Mouse (Mus musculus): ENCODE results near the gene Slamf9. TPM values are rescaled to one million over a fixed set of nuclear protein-coding genes. Genes with fewer than 3 reads are reported as not detected.
A peak's percentile ranks its signal among the peaks of the same experiment; 100 is the strongest.

Gene Slamf9
- polyA plus RNA-seq, 1 experiment from 2014 or later: 0.31 TPM

- WGBS: 23% methylated on average over 13 of the region's 13 CpGs
- Histone ChIP-seq H3K27ac (ENCODE audit: low read depth, low read length) (no peak overlapping the region), H3K27me3 (ENCODE audit: control insufficient read depth, insufficient read depth, low read length) (no peaks in the 10 kb centered on the region), H3K36me3 (ENCODE audit: control insufficient read depth, insufficient read depth, low read length) (no peaks in the 10 kb centered on the region), H3K4me2 (ENCODE audit: low read depth, low read length) (no peak overlapping the region), H3K9ac (replicated peaks; ENCODE audit: low read depth, low read length) (no peak overlapping the region), H3K4me1 (ENCODE audit: control insufficient read depth, insufficient read depth, low read length) (no peaks in the 10 kb centered on the region; the same call in 1 of the 2 replicates), H3K4me3 (ENCODE audit: low read depth, low read length) (no peak overlapping the region), H3K9me3 (ENCODE audit: control insufficient read depth, low read length) (no peaks in the 10 kb centered on the region)
- ATAC-seq (ENCODE audit: low read depth): no peak; the same call in 1 of the 2 replicates
These were observed 35.3 kb downstream of the Slamf9 start for GRCm38 (mm10) chr1:172510421-172510972.

GRCm38 (mm10) chr1:172512962-172513361, 37.8 kb downstream of the Slamf9 start:
- Histone ChIP-seq H3K9me3 (ENCODE audit: control insufficient read depth, low read length) (no peaks in the 10 kb centered on the region), H3K4me1 (ENCODE audit: control insufficient read depth, insufficient read depth, low read length) (no peaks in the 10 kb centered on the region; the same call in 1 of the 2 replicates), H3K27ac (ENCODE audit: low read depth, low read length) (no peak overlapping the region), H3K4me2 (ENCODE audit: low read depth, low read length) (no peak overlapping the region), H3K27me3 (ENCODE audit: control insufficient read depth, insufficient read depth, low read length) (no peaks in the 10 kb centered on the region), H3K36me3 (ENCODE audit: control insufficient read depth, insufficient read depth, low read length) (no peaks in the 10 kb centered on the region), H3K9ac (replicated peaks; ENCODE audit: low read depth, low read length) (no peak overlapping the region), H3K4me3 (ENCODE audit: low read depth, low read length) (no peak overlapping the region)
- no peak for ATAC-seq (ENCODE audit: low read depth)
- 30% methylated on average over 13 of the region's 13 CpGs for WGBS

- H3K36me3 ChIP-seq (ENCODE audit: control insufficient read depth, insufficient read depth, low read length): no peaks in the 10 kb centered on the region
- ATAC-seq (ENCODE audit: low read depth): peak; percentile 32; the same call in 1 of the 2 replicates
These were observed 38.5 kb downstream of the Slamf9 start for GRCm38 (mm10) chr1:172513525-172514212.

GRCm38 (mm10) chr1:172514213-172514529, 39.0 kb downstream of the Slamf9 start:
- Histone ChIP-seq H3K27ac (ENCODE audit: low read depth, low read length) (no peak overlapping the region), H3K36me3 (ENCODE audit: control insufficient read depth, insufficient read depth, low read length) (no peaks in the 10 kb centered on the region), H3K9ac (replicated peaks; ENCODE audit: low read depth, low read length) (no peak overlapping the region), H3K4me2 (ENCODE audit: low read depth, low read length) (no peak overlapping the region), H3K4me1 (ENCODE audit: control insufficient read depth, insufficient read depth, low read length) (no peaks in the 10 kb centered on the region; the same call in 1 of the 2 replicates), H3K9me3 (ENCODE audit: control insufficient read depth, low read length) (no peaks in the 10 kb centered on the region), H3K27me3 (ENCODE audit: control insufficient read depth, insufficient read depth, low read length) (no peaks in the 10 kb centered on the region), H3K4me3 (ENCODE audit: low read depth, low read length) (no peak overlapping the region)
- WGBS: 78% methylated on average over 4 of the region's 4 CpGs
- ATAC-seq (ENCODE audit: low read depth): no peak

More at GRCm38 (mm10) chr1:172513525-172514212, 38.5 kb downstream of the Slamf9 start:
- Histone ChIP-seq H3K27me3 (ENCODE audit: control insufficient read depth, insufficient read depth, low read length) (no peaks in the 10 kb centered on the region), H3K4me1 (ENCODE audit: control insufficient read depth, insufficient read depth, low read length) (no peaks in the 10 kb centered on the region; the same call in 1 of the 2 replicates), H3K27ac (ENCODE audit: low read depth, low read length) (no peak overlapping the region), H3K4me2 (ENCODE audit: low read depth, low read length) (no peak overlapping the region), H3K4me3 (ENCODE audit: low read depth, low read length) (no peak overlapping the region), H3K9ac (replicated peaks; ENCODE audit: low read depth, low read length) (no peak overlapping the region), H3K9me3 (ENCODE audit: control insufficient read depth, low read length) (no peaks in the 10 kb centered on the region)
- WGBS: 79% methylated on average over 17 of the region's 17 CpGs

GRCm38 (mm10) chr1:172514551-172515268, 39.6 kb downstream of the Slamf9 start:
- no peaks in the 10 kb centered on the region for H3K9me3 ChIP-seq (ENCODE audit: control insufficient read depth, low read length)
- H3K4me1 ChIP-seq (ENCODE audit: control insufficient read depth, insufficient read depth, low read length): no peaks in the 10 kb centered on the region; the same call in 1 of the 2 replicates
- no peak overlapping the region for H3K9ac ChIP-seq (replicated peaks; ENCODE audit: low read depth, low read length)
- 81% methylated on average over 7 of the region's 7 CpGs for WGBS
- no peak overlapping the region for H3K4me3 ChIP-seq (ENCODE audit: low read depth, low read length)
- no peak overlapping the region for H3K27ac ChIP-seq (ENCODE audit: low read depth, low read length)
- no peak for ATAC-seq (ENCODE audit: low read depth)
- no peak overlapping the region for H3K4me2 ChIP-seq (ENCODE audit: low read depth, low read length)
- no peaks in the 10 kb centered on the region for H3K36me3 ChIP-seq (ENCODE audit: control insufficient read depth, insufficient read depth, low read length)
- H3K27me3 ChIP-seq (ENCODE audit: control insufficient read depth, insufficient read depth, low read length): no peaks in the 10 kb centered on the region

- H3K4me3 ChIP-seq (ENCODE audit: low read depth, low read length): no peak overlapping the region
- no peak overlapping the region for H3K27ac ChIP-seq (ENCODE audit: low read depth, low read length)
- no peaks in the 10 kb centered on the region; the same call in 1 of the 2 replicates for H3K4me1 ChIP-seq (ENCODE audit: control insufficient read depth, insufficient read depth, low read length)
- ATAC-seq (ENCODE audit: low read depth): no peak
- no peak overlapping the region for H3K9ac ChIP-seq (replicated peaks; ENCODE audit: low read depth, low read length)
- no peaks in the 10 kb centered on the region for H3K36me3 ChIP-seq (ENCODE audit: control insufficient read depth, insufficient read depth, low read length)
- no peak overlapping the region for H3K4me2 ChIP-seq (ENCODE audit: low read depth, low read length)
- H3K27me3 ChIP-seq (ENCODE audit: control insufficient read depth, insufficient read depth, low read length): no peaks in the 10 kb centered on the region
- WGBS: 53% methylated on average over 1 of the region's 1 CpGs
- H3K9me3 ChIP-seq (ENCODE audit: control insufficient read depth, low read length): no peaks in the 10 kb centered on the region
These were observed 40.2 kb downstream of the Slamf9 start for GRCm38 (mm10) chr1:172515396-172515795.

- Histone ChIP-seq H3K4me3 (ENCODE audit: low read depth, low read length) (no peak overlapping the region), H3K36me3 (ENCODE audit: control insufficient read depth, insufficient read depth, low read length) (no peaks in the 10 kb centered on the region), H3K27me3 (ENCODE audit: control insufficient read depth, insufficient read depth, low read length) (no peaks in the 10 kb centered on the region), H3K9ac (replicated peaks; ENCODE audit: low read depth, low read length) (no peak overlapping the region), H3K27ac (ENCODE audit: low read depth, low read length) (no peak overlapping the region), H3K4me1 (ENCODE audit: control insufficient read depth, insufficient read depth, low read length) (no peaks in the 10 kb centered on the region; the same call in 1 of the 2 replicates), H3K9me3 (ENCODE audit: control insufficient read depth, low read length) (no peaks in the 10 kb centered on the region), H3K4me2 (ENCODE audit: low read depth, low read length) (no peak overlapping the region)
- no peak for ATAC-seq (ENCODE audit: low read depth)
- 82% methylated on average over 4 of the region's 4 CpGs for WGBS
These were observed 42.9 kb downstream of the Slamf9 start for GRCm38 (mm10) chr1:172518013-172518412.

GRCm38 (mm10) chr1:172519644-172520043, 44.5 kb downstream of the Slamf9 start:
- H3K36me3 ChIP-seq (ENCODE audit: control insufficient read depth, insufficient read depth, low read length): no peaks in the 10 kb centered on the region
- ATAC-seq (ENCODE audit: low read depth): no peak
- no peaks in the 10 kb centered on the region for H3K9me3 ChIP-seq (ENCODE audit: control insufficient read depth, low read length)
- H3K4me1 ChIP-seq (ENCODE audit: control insufficient read depth, insufficient read depth, low read length): no peaks in the 10 kb centered on the region
- H3K4me2 ChIP-seq (ENCODE audit: low read depth, low read length): no peak overlapping the region
- H3K4me3 ChIP-seq (ENCODE audit: low read depth, low read length): no peak overlapping the region
- H3K9ac ChIP-seq (replicated peaks; ENCODE audit: low read depth, low read length): no peak overlapping the region
- H3K27me3 ChIP-seq (ENCODE audit: control insufficient read depth, insufficient read depth, low read length): no peaks in the 10 kb centered on the region
- no peak overlapping the region for H3K27ac ChIP-seq (ENCODE audit: low read depth, low read length)
- 64% methylated on average over 6 of the region's 6 CpGs for WGBS

Measured in neural tube, embryonic 14.5 days (tissue).